ENCODE assay signal across 14 mouse cellular contexts in genomic region chr10:119187720-119188119, GRCm38 (mm10).
"Had no signal": no experiment of that assay in that cellular context is flagged by ENCODE, and none has a peak within 500 bp of the region (broad histone marks: within the 10 kb centered on the region; RNA-seq: fewer than 3 reads in every experiment).

No protein-coding gene starts in this region.

- ATAC-seq: hindbrain, embryonic 16.5 days; intestine, embryonic 16.5 days had no signal

- DNase-seq: gastrocnemius, postnatal 14 days; gastrocnemius, postnatal 36 days; heart, adult 2 months; heart, postnatal 10 days; heart, postnatal 4 days; kidney, adult 11 months; kidney, adult 2 months; kidney, adult 9 months; kidney, postnatal 14 days; kidney, postnatal 36 days; liver; liver, embryonic 13.5 days had no signal
